Mouse (Mus musculus) ES-Bruce4 (cell line): ENCODE measurements around the gene Pde8a.

ENCODE experiments used
- CTCF ChIP-seq: IDR thresholded peaks from one replicate; pipeline ENCODE4 v1.8.1; 2011; ENCODE audit warnings: low read depth, low read length
- EP300 ChIP-seq: IDR thresholded peaks from 2 replicates; pipeline ENCODE4 v1.6.1; 2011; ENCODE audit warnings: low read depth, low read length; ENCODE audit not compliant: insufficient read depth
- POLR2A ChIP-seq: IDR thresholded peaks from one replicate; pipeline ENCODE4 v1.8.1; 2011; ENCODE audit warnings: low read length; ENCODE audit not compliant: insufficient read depth

GRCm38 (mm10) chr7:81356975-81357374 is 143.6 kb downstream of the Pde8a start:
- TF ChIP-seq CTCF (no peak), EP300 (no peak), POLR2A (no peak)
